Mouse (Mus musculus): ENCODE data around the gene Kcnk3.

DNA sequence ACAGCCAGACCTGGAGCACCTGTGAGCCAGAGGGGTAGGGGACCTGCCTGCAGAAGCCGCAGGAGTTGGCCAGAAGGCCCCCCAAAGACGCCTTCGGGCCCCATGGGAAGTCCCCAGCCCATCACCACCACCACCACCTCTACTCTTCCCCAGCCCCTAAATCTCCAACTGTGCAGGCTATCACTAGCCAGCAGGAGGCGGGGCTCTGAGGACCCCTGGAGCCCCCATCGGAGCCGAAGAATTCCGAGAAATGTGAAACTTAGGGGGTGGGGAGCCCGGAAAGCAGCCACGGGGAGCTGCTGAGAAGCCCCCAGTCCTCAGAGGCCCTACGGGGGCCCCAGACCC lies 34.8 kb downstream of the Kcnk3 start:
- TF ChIP-seq GATA1 (IDR thresholded peaks at IDR 0.05; ENCODE audit: low read length) (no peak), TAL1 (IDR thresholded peaks at IDR 0.05; ENCODE audit: low read length) (no peak)
